Mouse (Mus musculus): ENCODE measurements around the gene Exosc8.

Exosc8 gene

DNA sequence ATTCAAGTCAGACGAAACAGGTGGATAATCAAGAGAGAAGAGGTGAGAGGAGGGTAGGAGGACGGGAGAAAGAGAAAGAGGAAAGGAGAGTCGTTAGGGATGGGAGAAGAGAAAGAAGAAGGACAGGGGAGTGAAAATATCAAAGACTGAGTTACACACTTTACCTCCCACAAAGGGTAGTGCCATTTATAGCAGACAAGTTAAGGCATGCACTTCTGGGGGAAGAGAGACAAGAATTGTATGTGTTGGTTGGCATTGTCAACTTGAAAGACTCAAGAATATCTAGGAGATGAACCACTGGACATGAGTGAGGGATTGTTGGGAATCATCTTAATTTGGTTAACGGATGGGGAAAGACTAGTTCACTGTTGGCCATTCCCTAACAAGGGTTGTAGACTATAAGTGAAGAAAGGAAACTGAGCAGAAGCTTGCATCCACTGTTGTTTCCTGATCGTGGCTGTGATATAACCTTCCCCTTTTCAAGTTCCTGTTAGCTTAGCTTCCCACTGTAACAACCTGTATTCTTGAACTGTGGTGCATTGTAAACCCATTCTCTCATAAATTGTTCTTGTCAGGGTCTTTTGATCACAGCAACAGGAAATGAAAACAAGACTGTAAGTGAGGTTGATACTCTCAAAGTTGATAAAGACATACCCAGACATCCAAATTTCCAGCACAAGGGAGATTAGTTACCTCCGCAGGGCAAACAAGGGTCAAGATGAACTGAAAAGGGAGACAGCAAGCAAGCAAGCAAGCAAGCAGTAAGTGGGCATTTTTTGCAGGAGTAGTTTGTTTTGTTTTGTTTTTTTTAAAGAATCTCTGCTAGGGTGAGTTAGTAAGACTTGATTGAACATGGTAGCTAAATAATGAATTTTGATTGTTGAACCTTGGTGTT is 53.6 kb downstream of the Exosc8 start:
- no peak for DNase-seq (ENCODE audit: low spot score)
